Mouse (Mus musculus) NIH3T3 (cell line): ENCODE measurements around the gene Gm10024.
"Not testable (repeated sequence)": the region's sequence is repeated elsewhere in the genome, so short reads cannot be mapped to it uniquely, and the experiment has no call there.

Experiments
- DNase-seq: peaks from one replicate; pipeline ENCODE4 v3.0.0-alpha.2; 2012; ENCODE audit warnings: low read depth

Gene Gm10024

DNA sequence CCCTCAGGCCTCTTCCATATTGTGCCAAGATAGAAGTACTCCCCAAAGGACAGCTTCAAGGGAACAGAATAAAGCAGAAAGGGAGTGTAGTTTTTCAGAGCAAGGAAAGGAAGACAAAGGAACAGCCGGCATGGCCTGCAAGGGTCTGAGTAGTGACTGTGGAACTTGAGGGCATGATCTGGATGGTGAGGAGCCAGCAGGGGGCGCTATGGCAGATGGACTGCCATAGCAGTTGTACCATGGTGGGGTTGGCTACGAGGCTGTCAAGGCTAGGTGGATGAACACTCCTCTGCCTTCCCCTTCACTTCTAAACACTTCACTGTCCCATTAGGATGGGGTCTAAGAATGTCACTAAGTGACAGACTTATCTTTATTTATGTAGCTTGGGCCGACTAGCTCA lies 18.0 kb downstream of the Gm10024 start:
- peak; percentile 22 for DNase-seq

DNA sequence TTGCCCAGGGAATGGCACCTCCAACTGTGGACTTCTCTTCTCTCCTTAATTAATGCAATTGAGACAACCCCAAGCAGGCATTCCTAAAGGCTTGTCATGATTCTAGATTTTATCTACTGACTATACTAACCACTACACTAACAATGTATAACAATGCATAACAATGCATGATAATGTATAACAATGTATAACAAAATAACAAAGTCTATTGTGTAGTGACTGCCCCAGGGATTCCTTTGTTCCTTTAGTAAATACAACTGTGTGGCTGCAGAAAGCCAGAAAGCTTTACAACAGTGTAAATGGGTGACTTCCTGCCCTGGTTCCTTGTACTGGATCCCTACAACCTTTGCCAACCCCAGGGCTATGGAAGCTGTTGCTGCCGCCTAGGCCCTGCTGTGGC lies 24.7 kb downstream of the Gm10024 start:
- no peak for DNase-seq

DNA sequence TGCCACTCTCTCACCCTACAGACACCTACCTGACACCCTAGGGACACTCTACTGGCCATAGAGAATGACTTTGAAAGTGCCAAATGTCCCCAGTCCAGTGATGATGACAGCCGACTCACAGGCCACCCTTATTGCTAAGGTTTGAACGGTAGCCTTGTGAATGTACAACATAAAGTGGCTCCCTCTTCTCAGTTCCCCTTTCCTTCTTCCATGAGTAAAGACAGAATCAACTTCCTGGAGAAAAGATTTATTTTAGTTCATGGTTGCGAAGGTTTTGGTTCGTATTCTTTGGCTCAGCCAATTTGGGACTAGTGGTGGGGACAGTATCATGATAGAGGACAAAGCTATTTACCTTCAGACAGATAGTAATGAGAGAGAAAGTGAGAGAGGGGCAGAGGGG lies 27.7 kb downstream of the Gm10024 start:
- no peak for DNase-seq

DNA sequence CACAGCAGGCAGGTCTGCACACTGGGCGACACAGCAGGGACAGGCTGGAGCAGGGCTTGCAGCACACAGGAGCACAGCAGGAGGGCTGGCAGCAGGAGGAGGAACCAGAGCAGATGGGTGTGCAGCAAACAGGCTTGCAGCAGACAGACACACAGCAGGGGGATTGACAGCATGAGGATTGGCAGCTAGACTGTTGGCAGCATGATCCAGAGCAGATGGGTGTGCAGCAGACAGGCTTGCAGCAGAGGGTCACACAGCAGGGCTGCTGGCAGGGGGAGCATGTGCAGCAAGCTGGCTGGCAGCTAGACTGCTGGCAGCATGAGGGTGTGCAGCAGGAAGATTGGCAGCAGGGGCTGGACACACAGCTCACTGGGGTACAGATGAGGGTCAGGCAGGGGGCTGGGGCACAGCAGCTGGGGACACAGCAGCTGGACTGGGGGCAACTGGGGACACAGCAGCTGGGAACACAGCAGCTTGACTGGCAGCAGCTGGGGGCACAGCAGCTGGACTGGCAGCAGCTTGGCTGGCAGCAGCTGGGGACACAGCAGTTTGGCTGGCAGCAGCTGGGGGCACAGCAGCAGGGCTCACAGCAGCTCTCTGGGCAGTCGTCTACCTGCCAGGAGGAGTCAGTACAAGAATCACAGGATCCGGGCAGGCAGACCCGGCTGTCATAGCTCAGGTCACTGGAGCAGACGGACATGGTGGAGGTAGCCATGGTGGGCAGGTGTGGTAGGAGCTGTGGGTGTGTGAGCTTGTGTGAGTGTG lies 30.8 kb downstream of the Gm10024 start, which contains the start of gene Gm18596:
Gene Gm18596, minus strand, starts transcription at position 715 of the 765 bp plus-strand sequence.
- DNase-seq = not testable (repeated sequence)

DNA sequence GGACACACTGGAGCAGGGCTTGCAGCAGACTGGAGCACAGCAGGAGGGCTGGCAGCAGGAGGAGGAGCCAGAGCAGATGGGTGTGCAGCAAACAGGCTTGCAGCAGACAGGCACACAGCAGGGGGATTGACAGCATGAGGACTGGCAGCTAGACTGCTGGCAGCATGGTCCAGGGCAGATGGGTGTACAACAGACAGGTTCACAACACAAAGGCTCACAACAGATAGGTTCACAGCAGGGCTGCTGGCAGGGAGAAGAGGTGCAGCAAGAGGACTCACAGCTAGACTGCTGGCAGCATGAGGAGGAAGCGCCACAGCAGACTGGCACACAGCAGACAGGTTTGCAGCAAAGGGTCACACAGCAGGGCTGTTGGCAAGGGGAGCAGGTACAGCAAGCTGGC lies 39.4 kb downstream of the Gm10024 start:
- not testable (repeated sequence) for DNase-seq

DNA sequence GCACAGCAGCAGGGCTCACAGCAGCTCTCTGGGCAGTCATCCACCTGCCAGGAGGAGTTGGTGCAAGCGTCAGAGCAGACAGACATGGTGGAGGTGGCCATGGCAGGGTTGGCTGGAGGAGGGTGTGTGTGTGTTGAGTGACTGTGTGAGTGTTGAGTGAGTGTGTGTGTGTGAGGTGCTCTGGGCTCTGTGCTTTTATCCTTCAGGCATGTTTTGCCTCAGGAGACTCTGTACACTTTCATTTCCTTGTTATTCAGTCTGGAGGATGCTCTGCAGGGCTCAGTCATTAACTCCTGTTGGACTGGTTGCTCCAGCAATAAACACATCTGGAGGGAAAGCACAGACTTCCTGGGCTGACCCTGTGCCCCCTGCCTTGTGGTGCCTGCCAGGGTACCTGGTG lies 40.0 kb downstream of the Gm10024 start, which contains the start of gene Gm9736:
Gene Gm9736, minus strand, starts transcription at position 101 of the 400 bp plus-strand sequence.
- DNase-seq = not testable (repeated sequence)

DNA sequence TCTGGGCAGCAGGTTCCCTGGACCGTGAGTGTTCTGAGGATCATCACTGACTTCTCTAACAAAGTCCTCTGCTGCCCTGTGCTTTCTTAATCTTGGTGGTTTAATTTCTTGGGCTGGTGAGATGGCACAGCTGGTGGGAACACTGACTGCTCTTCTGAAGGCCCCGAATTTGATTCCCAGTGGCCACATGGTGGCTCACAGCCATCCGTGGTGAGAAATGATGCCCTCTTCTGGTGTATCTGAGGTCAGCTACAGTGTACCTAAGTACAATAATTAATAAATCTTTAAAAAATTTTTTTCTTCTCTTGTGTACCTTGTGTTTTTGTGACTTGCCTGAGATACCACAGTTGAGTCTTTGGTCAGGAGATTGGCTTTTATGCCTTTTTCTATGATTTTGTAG lies 41.1 kb downstream of the Gm10024 start:
- DNase-seq = not testable (repeated sequence)

DNA sequence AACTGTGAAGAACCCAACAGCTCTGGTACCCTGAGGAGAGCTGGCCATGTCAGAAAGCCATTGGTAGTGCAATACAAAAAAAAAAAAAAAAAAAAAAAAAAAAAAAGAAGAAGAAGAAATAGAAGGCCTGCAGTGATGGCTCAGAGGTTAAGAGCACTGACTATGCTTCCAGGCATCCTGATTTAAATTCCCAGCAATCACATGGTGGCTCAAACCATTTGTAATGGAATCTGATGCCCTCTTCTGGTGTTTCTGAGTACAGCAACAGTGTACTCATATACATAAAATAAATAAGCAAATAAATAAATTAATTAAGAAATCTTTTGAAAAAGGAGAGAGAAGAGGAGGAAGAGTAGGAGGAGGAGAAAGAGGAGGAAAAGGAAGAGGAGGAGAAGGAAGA lies 42.2 kb downstream of the Gm10024 start:
- peak; percentile 12 for DNase-seq

DNA sequence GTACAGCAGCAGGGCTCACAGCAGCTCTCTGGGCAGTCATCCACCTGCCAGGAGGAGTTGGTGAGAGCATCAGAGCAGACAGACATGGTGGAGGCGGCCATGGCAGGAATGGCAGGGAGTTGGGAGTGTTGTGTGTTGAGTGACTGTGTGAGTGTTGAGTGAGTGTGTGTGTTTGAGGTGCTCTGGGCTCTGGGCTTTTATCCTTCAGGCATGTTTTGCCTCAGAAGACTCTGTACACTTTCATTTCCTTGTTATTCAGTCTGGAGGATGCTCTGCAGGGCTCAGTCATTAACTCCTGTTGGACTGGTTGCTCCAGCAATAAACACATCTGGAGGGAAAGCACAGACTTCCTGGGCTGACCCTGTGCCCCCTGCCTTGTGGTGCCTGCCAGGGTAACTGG lies 48.3 kb downstream of the Gm10024 start, which contains the start of gene Gm3233:
Gene Gm3233, minus strand, starts transcription at position 101 of the 400 bp plus-strand sequence.
- not testable (repeated sequence) for DNase-seq
